Mouse (Mus musculus) adrenal gland, postnatal 14 days (tissue): ENCODE measurements around the gene Hoxc11. TPM values are rescaled to one million over a fixed set of nuclear protein-coding genes. Genes with fewer than 3 reads are reported as not detected.

Source experiments
- DNase-seq: peaks from one replicate; pipeline ENCODE4 v3.0.0; 2021; ENCODE audit warnings: mixed read lengths
- total RNA-seq: library from RNA; stranded (reverse); gene quantifications from 2 replicates; pipeline ENCODE4 v1.2.3, GENCODE M21; 2021

The Hoxc11 gene
- total RNA-seq, 1 experiment from 2014 or later: not detected

DNA sequence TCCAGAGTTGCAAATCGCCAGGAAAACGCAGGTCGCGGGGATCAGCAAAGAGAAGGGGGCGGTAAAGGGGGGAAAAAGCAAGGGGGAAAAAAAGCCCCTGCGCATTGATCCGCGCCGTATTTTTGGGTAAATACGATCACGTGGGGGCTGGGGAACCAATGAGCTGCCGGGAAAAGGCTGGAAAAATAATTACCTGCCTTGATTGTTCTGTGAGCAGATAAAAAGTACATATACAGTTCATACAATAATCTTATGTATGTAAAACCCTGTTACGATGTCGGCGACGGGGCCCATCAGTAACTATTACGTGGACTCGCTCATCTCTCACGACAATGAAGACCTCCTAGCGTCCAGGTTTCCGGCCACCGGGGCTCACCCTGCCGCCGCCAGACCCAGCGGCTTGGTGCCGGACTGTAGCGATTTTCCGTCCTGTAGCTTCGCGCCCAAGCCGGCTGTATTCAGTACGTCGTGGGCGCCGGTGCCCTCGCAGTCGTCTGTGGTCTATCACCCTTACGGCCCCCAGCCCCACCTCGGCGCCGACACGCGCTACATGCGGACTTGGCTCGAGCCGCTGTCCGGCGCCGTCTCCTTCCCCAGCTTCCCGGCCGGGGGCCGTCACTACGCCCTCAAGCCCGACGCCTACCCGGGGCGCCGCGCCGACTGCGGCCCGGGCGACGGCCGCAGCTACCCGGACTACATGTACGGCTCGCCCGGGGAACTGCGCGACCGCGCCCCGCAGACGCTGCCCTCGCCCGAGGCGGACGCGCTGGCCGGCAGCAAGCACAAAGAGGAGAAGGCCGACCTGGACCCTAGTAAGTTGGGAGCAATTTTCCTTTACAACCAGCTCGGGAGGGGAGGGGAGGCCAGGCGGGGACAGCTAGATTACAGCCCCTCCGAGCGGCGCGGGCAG lies 27.4 kb downstream of the Hoxc11 start:
- DNase-seq: peak; percentile 66

DNA sequence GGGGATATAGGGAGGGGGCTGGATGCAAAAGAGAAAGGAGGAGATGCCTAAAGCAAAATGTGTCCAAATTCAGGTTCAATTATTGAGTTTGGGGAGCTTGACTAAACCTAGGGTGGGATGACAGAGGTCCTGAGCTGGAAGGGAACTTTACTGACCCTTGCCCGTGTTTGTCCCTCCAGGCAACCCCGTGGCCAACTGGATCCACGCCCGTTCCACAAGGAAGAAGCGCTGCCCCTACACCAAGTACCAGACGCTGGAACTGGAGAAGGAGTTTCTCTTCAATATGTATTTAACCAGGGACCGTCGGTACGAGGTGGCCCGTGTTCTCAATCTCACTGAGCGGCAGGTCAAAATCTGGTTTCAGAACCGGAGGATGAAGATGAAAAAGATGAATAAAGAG lies 29.5 kb downstream of the Hoxc11 start:
- DNase-seq: no peak

DNA sequence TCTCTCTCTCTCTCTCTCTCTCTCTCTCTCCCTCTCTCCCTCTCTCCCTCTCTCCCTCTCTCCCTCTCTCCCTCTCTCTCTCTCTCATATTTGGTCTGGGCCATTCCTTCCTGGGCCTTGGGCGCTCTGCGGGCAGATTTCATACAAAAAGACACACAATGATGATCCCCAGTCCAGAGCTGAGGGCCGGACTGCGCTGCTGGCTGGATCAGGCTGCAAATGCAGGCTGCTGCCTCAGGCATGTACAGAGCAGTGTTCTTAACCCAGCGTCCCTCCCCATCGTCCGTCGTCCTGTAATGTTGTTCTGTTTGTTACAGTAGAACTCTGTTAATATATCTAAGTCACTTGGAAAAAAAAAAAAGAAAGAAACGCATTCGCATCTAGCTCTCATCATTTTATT lies 30.3 kb downstream of the Hoxc11 start:
- no peak for DNase-seq

DNA sequence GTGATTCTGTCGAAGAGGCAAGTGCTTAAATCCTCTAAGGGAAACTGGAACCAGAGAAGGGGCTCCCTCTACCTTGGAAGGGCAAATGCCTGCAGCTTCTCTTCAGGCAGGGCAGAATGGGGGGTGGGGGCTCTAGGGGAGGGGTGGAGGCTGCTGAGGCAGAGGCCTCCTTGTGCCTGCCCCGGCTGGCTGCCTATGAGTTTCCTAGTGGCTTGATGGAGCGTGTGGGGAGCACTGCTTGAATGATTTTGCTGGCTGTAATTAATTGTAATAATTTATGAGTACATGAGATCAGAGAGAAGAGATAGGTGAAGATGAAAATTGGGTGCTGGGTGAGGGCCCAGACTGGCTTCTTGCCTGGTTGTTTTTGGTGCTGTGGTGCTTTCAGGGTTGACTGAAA lies 30.7 kb downstream of the Hoxc11 start:
- DNase-seq: no peak

DNA sequence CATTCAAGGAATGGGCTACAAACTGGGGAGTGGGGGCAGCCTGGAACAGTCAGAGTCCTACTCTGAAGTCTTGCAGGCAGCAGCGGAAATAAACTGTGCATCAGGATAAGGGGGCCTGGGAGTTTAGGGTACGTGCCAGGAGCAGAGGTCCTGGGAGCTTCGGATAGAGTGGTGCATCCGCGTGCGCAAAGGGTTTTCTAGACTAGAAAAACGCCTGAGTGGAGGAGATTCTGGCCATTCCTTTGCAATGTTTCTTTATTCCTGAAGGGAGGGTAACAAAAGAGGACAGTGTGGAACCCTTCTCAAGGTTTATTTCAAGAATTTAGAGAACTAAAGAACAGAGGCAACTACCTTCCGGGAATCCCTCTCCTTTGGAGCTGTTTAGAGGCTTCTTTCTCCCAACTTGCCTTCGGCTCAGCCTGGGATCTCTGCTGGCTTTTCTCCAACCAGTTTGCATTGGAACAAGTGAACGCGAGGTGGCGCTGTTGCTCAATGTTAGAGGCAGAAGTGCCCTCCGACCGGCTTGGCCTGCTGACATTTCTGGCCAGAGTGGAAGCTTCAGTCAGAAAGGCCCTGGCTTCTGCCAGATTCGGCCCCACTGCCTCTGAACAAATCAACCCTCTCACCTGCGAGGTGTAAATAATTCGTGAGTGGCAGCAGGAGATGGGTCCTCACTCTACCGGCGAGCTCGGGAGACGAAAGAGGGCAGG lies 33.1 kb downstream of the Hoxc11 start:
- peak; percentile 96 for DNase-seq

DNA sequence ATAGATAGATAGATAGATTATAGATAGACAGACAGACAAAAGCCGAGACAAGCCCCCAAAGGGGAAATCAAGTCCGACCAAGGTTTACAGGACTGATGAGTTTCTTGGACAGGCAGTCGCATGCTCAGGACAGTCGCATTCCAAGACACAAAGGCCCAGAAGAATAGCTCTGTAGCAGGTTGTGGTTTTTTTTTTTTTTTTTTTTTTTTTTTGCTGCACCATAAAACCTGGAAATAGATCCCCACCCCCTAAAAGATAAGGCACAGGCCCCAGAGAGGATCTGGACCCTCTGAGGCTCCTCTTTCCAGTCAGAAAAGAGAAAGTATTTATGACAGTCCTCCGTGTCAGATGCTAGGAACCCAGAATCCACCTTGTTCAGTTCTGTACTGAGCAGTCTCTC lies 33.9 kb downstream of the Hoxc11 start:
- DNase-seq: no peak

DNA sequence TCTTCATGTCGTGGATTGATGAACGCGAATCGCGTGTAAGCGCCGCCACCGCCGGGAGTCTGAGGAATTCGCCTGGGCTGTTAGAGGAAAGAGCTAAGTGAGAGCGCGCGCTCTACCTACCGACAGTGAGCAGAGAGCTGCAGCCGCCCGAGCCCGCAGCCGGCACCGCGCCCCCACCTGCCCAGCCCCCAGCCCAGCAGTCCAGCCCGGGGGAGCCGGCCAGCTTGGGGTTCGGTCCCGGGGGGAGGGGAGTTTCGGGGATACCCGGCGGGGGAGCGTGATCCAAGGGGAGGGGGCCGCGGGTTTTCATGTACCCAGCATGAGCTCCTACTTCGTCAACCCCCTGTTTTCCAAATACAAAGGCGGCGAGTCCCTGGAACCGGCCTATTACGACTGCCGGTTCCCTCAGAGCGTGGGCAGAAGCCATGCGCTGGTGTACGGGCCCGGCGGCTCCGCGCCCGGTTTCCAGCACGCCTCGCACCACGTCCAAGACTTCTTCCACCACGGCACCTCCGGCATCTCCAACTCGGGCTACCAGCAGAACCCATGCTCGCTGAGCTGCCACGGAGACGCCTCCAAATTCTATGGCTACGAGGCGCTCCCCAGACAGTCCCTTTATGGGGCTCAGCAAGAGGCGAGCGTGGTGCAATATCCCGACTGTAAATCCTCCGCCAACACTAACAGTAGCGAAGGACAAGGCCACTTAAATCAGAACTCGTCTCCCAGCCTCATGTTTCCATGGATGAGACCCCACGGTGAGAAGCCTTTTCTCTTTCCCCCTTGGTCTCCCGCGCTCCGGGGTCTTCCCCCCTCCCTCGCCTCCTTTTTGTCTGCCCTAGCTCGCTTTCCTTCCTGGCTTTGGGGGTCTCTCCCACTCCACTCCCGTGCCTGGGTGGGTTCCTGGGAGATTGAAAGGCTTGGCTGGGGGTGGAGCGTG lies 36.5 kb downstream of the Hoxc11 start, which contains the start of gene Hoxc8:
Gene Hoxc8, plus strand, starts transcription at position 147 of the 937 bp plus-strand sequence.
- peak; percentile 73 for DNase-seq

DNA sequence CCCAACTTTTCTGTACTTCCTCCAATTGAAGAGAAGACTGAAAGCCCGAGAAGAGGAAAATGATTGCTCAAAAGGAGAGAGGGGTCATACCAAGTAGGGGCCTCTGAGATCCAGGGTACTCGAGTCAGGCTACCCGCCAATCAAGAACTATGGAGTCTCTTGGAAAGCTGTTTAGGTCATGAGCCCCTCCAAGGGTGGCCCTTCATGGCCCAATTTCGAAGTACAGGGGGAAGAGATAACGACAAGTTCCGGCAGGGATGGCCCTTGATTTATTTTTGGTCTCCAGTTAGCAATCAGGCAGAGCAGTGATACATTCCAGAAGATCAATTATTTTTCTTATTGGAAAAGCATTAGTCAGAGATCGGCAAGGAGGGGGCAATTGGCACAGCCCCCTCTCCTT lies 37.6 kb downstream of the Hoxc11 start:
- no peak for DNase-seq

DNA sequence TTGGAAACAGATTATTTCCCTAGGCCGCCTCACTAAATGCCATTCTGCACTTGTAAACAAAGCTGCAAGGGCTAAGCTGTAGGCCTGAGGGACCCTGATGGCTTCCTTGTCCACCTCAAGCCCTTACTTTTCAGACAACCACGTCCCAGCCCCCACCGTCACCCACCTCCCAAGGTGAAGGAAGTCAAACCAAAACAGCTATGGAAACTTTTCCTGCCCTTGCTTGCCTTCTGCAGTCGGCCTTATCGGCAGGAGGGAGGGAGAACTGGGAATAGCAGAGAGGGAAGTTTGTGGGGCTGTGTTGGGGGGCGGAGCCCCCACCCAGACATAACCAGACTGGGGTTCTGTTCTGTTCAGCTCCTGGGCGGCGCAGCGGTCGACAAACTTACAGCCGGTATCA lies 38.0 kb downstream of the Hoxc11 start:
- DNase-seq: peak; percentile 39

DNA sequence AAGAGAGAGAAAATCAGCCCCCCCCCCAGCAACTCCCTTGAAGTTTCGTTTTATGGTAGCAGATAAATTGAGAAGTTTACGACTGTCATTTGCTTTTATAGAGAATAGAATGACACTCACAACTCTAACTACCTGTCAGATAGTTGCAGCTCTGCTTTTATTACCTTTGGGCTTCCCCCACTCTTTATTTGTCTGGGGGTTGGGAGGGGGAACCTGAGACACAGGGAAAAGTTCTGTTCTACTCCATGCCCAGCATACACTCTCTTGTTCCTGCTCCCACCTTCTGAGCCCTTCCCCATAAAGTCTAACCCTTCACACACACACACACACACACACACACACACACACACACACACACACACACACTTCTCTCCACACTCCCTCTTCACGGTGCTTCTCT lies 38.6 kb downstream of the Hoxc11 start:
- no peak for DNase-seq

DNA sequence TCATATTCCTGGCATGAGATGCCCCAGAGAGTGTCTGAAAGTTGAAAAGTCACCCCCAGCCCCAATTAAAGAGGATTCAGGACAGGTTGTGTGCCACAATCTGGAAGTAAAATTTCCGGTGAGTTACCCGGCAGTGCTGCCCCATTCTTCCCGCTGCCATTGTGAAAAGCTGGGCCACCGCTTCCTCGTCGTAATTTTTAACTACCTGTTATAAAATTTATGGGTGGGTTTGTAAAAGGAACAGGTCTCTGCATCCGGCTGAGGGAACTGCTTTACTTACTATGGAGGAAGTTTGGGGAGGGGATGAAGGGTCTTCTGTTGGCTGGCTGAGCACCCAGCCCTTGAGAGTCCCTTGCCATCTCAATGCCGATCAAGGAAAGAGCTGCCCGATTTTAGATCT lies 42.3 kb downstream of the Hoxc11 start:
- DNase-seq: no peak

DNA sequence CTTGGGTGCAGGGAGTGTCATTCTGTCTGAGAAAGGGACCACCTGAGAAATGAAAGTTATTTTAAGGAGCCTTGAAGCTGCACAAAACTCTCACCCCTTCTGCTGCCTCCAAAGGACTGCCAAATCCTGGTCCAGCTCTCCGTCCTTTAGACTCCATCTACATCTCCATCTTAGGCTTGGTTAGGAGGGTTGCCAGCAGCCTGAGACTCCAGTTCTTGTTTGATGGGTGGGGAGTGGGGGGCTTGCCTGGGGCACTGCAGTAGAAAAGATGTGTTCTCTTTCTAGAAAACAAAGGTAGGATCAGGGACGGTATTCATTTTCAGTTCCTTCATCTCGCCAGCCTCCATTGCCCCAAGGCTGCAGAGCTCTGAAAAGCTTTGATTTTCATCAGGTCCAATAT lies 43.2 kb downstream of the Hoxc11 start:
- DNase-seq: no peak

DNA sequence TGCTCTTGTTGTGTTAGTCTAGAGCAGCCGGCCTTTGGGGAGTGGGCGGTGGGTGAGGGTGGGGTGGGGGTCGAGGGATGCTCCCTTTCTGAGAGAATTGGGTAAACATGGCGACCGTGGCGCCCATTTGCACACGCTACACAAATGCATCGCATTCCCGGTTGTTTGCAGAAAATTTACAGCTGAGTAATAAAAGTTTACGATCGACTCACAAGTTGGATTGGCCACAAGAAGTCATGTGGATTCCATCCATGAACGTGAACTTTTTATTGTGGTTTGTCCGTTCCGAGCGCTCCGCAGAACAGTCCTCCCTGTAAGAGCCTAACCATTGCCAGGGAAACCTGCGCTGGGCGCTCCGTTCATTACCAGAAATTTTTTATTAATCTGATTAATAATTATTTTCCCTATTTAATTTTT lies 43.7 kb downstream of the Hoxc11 start, which contains the start of gene Hoxc6:
Gene Hoxc6, plus strand, starts transcription at position 319 of the 417 bp plus-strand sequence.
- peak; percentile 58 for DNase-seq

DNA sequence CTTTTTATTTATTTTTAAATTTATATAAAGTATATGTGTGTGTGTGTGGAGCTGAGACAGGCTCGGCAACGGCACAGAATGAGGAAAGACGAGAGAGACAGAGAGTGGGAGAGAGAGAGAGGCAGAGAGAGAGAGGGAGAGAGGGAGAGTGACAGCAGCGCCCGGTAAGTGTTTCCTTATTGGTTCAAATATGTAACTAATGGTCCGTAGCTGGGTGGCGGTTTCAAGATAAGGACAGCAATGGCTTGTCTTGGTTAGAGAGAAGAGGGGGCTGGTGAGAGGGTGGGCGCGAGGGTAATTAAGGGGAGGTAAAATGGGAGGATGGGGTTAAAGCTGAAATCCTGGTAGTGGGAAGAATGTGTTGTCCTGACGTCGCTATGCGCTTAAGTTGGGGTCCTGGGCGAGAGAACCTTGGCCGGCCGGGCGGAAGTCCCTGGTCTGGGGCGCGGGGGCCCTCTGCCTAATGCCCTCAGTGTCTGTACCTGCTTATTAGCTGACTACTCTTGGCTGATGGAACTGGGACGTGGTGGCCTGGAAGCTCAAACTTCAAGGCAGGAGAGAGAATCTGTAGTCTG lies 44.5 kb downstream of the Hoxc11 start:
- peak; percentile 51 for DNase-seq

DNA sequence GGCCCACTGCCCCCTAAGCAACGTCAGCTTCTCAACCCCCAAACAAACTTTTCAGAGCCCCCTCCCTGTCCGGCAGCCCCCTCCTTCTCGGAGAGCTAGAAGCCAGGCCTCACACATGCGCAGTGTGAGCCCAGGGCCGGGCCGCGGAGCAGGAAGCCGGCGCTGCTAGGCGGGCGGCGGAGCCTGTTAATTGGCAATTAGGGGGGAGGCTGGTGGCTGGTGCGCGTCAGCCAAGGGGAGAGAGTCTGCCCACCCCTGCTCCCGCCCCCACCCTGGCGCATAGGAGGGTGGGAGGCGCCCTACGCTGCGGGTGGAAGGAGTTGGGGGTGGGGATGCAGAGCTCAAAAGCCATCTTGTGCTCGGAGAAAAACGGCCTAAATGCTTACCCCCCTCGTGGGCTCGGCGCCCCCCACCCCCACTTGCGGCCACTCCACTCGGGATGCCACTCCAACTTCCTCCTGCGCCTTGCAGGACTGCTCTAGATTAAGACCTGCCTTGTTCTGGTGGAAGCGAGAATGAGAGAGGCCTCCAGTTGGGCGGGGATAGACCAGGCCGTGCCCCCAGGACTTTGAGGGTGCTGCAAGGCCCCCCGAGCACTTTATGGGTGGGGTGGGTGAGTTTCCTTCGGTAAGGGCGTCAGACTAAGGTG lies 45.1 kb downstream of the Hoxc11 start:
- peak; percentile 93 for DNase-seq

DNA sequence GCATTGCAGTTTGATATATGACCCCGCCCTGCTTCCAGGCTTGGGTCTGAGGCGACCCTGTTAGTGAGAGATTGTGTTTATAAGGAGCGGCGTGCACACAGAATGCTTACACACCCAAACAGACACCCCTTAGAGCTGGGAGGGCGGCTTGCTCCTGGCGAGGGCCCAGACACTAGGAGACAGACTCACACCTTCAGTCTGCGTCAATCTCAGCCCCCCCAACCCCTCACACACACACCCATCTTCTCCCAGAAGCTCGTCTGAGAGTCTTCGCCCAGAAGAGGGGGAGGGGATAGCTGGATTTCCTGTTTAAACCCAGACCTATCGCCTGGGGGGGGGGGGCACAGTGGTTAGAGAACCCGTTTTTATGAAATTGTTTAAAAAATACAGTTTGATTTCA lies 45.7 kb downstream of the Hoxc11 start:
- DNase-seq: peak; percentile 64

DNA sequence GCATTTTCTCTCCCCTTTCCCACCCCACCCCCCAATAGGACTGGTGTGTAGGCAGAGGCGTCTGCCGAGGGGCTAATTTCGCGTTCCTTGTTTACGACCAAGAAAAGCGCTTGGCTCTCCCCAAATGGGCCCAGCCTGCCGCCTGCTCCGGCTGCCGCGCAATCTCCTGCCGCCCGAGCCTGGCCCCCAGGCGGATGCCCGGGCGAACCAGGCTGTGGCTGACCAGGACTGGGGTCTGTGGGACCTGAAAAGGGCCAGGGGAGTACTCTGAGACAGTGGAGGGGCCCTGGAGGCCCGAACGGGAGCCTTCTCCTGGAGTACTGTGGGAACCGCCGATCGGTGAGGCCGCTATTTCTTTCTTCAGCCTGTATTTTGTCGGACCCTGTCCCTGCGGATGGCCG lies 46.3 kb downstream of the Hoxc11 start:
- peak; percentile 63 for DNase-seq

DNA sequence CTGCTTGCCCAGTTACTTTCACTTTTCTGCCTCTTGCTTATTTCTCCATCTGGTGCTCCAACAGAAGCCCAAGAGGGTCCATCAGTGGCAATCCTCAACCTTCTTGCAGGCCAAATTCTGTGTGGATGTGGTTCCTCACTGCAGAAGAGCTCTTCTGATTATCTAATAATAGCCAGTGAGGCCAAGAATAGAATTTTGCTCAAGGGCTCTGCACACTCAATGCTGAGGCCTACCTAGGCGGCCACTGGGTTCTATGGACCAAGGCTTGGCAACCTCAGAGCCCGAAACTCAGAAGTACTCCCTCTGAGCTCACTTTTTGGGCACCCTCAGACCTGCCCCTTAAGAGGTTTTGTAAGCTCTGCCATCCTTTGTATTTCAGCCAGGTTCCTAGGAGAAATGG lies 47.1 kb downstream of the Hoxc11 start:
- DNase-seq: no peak

DNA sequence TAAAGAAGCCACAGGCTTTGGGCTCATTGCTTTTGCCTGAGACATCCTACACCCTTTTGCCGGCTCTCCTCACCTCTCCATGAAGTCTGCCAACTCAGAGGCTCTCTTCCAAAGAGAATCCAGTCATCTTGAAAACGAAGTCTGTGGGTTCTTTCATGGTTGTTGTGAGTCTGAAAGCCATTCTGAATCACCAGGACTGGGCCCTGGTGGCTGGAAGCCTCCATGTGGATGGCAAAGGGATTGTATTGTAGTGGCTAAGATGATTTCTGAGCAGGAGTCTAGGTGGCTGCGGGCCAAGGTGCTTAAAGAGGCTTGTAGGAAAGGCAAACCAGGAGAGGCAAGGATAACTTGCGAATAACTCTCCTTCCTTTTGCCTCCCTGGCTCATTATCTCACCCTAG lies 47.9 kb downstream of the Hoxc11 start:
- peak; percentile 69 for DNase-seq

DNA sequence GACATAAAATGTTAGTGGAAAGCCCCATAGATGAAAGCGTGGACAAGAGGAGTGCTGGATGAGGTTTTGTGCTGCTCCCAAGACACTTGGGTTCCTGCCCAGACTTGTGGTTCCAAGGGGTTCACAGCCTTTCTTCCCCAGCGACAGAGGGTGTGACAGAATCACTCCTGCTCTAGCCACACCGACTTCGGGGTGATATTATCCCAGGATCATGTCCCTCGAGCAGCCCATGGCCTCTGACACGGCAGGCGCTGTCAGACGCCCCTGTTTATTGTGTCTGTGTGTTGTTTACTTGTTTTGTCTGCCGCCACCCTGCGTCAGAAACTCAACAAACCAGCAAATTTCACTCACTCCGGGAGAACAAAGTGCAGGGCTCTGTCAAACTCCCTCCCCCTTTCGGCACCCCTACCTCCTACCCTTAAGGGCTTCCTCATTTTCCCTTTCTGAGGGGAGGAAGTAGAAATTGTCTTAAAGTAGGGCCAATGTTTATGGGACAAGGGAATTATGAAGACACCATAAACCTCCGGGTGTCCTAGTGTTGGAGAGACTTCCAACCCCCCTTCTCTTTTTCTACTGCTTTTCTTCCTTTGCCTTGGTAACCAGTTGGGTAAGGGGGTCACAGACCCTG lies 48.7 kb downstream of the Hoxc11 start:
- DNase-seq: no peak

DNA sequence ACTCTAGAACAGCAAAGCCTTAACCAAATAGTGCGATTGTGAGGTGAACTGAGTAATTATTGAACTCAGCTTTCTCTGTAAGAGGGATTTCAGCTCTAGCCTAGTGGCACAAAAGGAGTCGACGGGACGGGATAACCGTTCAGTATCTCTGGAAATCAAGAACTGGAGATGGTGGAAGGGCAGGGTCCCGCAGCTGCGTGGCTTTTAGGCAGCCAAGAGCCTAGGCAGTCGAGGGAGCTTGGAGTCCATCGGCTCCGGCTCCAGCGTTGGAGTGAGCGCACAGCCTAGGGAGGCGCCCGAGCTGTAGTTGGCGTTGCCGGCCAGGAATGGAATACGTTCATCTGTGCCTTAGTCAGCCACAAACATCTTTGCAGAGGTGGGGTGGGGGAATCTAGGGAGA lies 51.1 kb downstream of the Hoxc11 start:
- peak; percentile 75 for DNase-seq
